Mouse (Mus musculus): Measurements from ENCODE around the gene Tcl1b4.

DNA sequence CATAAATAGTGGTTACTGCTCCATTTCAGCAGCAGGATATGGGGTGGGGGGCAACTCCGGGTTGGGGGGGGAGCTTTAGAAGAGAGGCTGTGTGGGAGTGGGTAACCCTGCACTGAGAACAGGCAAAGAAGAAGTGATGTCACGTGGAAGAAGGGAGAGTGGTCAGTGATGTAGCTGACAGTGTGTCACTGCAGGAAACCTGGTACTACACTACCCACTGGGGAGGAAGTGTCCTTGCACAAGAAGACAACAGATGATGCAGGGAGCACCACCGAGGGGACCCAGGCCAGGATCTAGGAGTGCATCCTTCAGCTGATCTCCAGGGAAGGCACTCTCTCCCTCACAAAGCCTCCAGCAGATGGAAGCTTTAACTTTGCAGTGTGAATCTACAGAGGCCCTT lies 35.0 kb upstream of the Tcl1b4 start:
- TF ChIP-seq CTCF (IDR thresholded peaks at IDR 0.05; ENCODE audit: insufficient read depth, low read length) (no peak), POLR2A (IDR thresholded peaks at IDR 0.05; ENCODE audit: borderline replicate concordance, extremely low read depth, low read depth, low read length) (no peak)

All from lung, adult 2 months (tissue).